Mouse (Mus musculus) adrenal gland, postnatal 25 days (tissue): Measurements from ENCODE around the gene Fgf4. TPM values are rescaled to one million over a fixed set of nuclear protein-coding genes. Genes with fewer than 3 reads are reported as not detected.
"Not testable (repeated sequence)": the region's sequence is repeated elsewhere in the genome, so short reads cannot be mapped to it uniquely, and the experiment has no call there.

Experiments
- DNase-seq: peaks from one replicate; pipeline ENCODE4 v3.0.0; 2021; ENCODE audit warnings: mixed read lengths
- total RNA-seq: library from RNA; stranded (reverse); gene quantifications from 2 replicates; pipeline ENCODE4 v1.2.3, GENCODE M21; 2021

Fgf4 gene
- total RNA-seq, 1 experiment from 2014 or later: not detected

DNA sequence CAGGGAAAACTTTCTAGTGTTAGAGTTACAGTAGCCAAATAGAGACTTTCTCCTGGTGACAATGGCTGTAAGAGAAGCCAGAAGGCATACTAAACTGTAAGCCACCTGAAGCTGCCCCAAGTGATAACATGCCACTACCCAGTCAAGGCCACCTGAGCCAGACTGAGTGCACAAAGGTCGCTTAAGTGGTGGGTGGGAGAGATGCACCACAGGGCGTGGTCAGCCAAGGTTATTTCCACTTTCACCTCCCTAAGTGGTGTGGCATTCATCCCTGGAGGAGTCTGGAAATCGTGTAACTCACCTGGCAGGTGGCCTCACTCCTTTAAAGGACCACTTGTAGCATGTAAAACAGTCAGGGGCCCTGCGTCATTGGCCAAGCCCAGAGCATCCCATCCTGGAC, 20.0 kb downstream of the Fgf4 start:
- DNase-seq: no peak

DNA sequence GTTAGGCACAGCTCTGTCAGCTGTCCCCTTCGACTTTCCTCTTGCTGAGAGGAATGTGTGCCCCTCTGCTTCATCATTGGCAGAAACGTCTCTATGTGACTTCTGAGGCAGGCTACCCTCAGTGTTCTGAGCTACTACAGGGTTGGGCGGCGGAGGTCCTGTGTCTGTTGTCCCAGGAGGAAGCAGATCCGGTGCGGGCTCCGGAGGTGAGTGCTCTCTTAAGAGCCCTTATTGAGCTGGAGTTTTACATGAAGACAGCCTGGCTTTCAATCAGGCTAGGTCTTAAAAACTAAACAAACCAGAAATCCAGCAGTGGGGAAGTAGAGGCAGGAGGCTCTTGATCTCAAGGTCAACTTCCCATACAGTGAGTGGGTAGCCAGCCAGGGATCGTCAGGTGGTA, 20.4 kb downstream of the Fgf4 start:
- DNase-seq: no peak

DNA sequence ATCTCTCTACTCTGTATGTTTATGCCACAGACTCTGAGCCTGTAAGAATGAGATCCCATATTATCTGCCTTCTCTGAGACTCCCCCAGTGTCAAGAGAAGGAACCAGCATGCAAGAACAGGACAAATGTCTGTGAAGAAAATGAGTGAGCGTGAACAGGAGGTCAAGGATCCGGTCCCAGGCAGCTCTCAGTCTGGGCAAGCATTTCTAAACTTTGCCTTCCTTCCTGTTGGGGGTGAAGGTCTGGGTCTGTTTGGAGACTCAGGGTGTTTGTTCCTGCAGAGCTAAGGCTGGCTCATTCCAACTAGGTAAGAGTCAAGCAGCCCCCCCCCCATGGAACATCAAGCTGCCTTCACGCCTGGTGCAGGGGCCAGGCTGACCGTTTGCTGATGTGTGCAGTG, 25.3 kb downstream of the Fgf4 start:
- DNase-seq: no peak

DNA sequence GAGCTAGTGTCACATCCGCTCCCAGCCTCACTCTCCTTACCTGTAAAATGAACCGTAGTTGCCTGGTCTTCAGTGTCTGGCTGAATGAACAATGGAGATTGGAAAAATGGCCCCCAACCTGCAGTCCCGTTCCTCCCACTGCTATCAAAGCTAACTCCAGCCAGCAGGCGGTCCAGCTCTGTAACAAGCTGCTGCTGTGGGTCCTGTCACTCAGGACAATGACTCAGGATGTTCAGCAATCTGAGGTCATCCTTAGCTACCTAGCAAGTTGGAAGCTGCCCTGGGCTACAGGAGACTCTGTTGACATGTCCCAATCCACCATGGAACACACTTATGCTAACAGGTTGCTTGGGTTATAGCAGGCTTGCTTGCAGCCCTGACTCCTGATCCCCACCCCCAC, 26.0 kb downstream of the Fgf4 start:
- DNase-seq: no peak

DNA sequence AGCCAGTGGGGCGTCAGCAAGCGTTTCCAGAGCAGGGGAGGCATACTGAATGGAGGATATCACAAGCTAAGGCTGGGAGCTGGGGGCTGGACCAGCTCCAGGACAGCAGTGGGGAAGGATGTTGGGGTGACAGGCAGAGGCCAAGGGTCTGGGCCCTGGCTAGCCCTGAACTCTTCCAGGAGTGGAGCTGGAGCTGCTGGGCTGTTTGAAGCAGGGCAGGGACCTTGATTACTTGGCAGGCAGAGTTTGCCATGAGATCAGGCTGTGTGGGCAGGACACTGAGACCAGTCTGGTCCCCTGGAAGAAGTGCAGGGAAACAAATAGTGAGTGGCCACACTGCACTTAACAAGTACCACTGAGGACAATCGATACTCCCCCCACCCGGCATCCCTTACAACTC, 27.1 kb downstream of the Fgf4 start:
- no peak for DNase-seq

DNA sequence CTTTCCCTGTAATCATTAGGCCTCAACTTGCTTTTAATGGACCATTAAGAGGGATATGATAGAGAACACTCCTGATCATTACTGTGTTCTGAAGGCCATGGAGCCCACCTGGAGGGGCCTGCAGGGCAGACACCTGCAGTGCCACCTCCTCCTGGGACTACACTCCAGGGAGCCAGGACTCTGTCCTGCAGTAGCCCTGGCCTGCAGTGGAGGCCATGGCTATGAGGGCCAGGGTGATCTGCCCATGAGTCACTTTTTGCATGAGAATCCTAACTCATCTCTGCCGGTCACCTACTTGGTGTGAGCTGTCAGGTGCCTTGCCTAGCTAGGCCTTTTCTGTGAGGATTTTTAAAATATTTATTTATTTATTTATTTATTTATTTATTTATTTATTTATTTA, 31.2 kb downstream of the Fgf4 start:
- no peak for DNase-seq

DNA sequence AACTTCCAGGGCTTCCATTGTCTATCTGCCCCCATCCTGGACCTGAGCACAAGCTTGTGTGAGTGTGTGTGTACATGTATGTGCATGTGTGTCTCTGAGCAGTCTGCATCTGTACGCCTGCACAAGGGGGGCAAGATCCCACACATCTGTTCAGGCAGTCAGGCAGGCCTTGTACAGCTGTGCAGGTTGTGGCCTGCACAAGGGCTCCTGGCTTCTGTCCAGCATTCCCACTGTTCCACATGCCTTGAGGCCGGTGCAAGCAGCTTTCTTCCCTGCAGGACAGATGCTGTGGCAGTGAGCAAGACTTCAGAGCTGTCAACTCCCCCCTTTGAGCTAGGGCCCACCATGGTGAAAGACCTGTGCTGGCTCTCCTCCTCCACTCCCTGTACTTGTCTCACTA, 35.9 kb downstream of the Fgf4 start:
- DNase-seq: no peak

DNA sequence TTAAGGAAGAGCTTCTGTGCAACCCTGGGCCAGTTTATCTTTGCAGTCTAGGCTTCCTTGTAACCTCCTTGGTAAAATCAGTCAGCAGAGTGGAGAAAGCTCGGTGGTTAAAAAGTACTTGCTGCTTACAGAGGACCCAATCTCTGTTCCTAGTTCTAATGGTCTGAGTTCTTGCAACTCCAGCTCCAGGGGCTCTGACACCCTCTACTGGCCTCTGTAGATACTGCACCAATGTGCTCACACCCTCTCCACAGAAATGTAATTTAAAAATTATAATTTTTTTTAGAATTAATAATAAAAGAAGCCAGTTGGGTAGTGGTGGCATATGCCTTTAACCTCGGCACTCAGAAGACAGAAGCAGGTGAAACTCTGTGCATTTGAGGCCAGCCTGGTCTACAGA, 40.5 kb downstream of the Fgf4 start:
- no peak for DNase-seq

DNA sequence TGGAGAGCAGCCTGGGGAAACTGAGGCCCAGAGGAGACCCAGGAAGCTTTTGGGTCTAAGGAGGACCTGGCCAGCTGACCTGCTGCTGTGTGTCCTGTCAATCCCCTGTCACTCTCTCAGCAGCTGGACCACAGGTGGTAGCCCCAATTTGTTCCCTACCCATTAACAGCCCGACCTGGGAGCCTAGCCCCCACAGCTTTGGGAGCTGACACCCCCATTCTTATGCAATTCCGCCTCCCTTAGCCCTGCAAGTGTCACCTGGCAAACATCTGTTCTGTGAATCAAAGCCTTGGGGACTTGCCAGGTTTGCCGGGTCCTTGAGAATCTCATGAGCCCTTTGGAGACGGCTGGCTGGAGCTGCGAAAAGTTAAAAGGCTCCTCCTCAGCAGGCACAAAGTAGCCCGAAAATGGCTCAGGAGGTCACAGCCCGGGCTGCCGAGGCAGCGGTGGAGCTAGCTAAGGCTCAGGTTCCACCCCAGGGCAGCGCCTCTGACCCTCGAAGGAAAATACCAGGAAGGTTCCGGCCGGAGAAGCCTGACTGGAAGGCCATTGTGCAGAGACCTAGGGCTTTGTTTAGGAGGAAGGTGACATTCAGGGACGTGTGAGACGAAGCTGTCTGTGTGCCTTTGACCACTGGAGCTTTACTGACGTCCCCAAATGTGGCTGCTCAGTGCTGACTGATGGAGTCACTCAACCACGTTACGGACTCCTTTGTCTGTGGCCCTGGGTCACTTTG, 41.6 kb downstream of the Fgf4 start:
- peak; percentile 64 for DNase-seq

DNA sequence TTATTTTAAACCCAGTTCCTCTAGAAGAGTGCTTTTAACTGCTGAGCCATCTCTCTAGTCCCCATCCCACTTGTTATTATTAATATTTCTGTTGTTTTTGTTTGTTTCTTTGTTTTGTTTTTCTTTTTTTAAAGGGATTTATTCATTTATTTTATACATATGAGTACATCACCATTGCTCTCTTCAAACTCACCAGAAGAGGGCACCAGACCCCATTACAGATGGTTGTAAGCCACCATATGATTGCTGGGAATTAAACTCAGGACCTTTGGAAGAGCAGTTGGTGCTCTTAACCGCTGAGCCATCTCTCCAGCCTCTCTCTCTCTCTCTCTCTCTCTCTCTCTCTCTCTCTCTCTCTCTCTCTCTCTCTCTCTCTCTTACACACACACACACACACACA, 43.5 kb downstream of the Fgf4 start:
- DNase-seq: not testable (repeated sequence)

DNA sequence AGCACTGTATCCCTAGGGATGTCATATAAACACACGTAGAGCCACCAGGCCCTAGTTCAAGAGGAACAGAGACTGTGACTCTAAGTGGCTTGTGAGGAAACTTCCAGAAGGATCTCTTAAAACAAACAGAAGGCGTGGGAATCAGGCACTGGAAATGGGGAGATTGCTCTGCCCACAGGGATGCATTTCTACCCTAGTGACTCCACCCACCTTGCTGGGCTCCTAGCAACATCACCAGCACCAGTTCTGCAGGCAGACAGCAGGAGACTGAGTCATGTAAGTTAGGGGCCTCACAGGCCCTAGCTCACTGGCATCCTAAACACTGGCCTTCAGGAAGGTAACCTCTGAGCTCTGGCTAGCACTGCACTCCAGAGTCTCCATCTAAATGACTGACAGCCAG, 44.7 kb downstream of the Fgf4 start:
- DNase-seq: no peak

DNA sequence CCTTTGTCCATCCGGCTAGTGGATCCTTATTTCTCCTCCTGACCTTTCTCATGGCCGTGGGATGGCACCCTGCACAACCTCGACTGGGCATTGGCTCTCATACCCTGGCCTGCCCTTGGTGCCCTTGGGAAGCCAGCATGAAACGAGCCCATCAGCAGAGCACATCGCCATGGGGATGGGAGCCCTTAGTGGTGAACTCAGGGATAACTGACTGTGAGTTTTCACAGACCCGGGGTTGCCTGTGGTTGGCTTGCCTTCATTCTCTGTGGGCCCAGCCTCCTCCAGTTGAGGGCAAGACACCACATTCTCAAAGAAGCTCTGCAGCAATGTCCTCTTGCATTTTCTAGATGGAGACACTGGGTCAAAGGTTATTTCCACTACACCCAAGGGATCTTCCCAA, 45.2 kb downstream of the Fgf4 start:
- DNase-seq: no peak

DNA sequence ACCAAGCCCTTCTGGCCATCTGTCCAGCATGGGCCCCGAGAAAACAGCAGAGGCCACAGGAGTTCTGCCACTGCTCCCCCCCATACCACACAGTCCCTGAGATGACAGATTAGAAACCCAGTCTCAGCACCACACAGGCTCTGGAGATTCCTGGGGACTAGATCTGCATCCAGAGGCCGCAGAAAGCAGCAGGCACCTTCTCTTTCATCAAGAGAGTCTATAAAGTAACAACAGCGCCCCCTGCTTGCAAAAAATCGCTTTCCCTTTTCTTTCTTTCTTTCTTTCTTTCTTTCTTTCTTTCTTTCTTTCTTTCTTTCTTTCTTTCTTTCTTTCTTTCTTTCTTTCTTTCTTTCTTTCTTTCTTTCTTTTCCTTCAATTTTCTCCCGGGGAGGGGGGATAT, 47.0 kb downstream of the Fgf4 start:
- DNase-seq: peak; percentile 37

DNA sequence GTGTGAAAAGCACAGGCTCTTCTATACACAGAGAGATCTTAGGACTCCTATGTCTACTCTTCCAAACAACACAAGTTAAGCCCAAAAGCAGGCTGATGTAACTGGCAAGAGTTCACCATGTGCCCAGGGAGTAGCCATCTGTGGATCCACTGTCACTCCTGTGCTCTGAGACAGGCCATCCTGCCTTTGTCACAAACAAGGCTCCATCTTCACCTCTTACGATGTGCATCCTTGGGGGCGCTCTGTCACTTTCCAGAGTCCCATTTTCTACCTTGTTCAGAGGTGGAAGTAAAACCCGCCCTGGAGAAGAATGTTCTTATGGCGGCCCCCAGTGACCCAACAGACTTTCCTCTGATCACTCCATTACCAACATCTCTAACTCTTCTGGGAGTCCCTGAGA, 47.5 kb downstream of the Fgf4 start:
- DNase-seq: no peak

DNA sequence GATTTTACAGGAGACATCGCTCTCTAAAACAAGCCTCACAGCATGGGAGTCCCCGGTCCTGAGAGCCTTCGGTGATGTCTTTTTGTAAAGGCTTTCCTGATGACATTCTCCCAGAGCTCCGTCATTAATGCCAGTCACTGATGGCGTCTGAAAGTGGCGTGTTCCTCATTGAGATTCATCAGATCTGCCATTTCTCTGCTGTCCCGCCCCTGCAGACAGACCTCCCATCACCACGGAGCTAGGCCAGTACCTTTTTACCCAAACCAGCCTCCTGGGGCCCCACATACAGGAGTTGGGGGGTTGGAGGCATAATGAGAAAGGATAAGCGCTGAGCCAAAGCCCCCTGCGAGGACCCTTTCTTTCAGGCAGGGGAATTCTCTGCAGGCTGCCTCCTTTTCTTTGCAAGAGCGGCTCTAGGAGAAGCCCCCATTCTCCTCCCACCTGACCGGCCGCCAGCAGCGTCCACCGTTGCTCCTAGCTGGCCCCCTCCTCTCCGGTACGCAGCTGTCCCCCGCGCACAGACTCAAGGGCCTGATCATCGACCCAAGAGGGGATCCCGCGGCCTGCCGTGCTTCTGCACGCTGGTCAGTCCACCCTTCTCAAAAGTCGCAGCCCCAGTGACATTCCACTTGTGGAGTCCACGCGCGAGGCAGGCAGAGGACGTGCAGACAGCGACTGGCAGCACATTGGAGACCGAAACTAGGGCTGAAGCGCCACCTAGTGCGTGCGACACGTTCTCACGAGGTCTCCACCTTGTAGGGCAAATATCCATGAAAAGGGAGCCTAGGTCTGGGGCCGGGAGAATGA, 48.3 kb downstream of the Fgf4 start:
- DNase-seq: peak; percentile 76

DNA sequence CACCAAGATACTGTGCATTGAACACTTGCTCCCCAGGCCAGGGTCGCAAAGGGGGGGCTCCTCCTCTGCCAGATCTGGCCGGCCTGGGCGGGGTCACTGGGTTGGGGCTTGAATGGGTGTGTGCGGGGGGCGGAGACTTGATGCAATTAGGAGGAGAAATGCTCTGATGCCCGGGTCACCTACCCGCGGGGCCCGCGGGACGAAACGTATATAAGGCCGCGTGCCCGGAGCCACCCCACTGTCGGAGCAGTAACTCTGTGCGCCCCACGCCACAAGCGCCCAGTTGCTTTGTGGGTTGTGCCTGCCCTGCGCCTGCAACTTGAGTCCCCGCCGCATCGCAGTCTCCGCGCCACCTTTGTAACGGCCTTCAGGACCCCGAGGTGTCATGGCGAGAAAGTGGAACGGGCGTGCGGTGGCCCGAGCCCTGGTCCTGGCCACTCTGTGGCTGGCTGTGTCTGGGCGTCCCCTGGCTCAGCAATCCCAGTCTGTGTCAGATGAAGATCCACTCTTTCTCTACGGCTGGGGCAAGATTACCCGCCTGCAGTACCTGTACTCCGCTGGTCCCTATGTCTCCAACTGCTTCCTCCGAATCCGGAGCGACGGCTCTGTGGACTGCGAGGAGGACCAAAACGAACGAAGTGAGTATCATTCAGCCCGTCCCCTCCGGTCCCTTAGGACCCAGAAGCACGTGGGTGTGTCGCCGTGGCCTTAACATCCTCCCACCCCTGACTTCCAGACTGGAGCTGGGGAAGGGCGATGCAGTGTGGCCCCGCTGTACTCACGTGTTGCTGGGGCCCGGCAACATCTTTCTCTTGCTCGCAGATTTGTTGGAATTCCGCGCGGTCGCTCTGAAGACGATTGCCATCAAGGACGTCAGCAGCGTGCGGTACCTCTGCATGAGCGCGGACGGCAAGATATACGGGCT, 49.4 kb downstream of the Fgf4 start, which contains the start of gene Fgf15:
Gene Fgf15 (plus strand): TSS at position 238 of the 925 bp plus-strand sequence.
- no peak for DNase-seq

DNA sequence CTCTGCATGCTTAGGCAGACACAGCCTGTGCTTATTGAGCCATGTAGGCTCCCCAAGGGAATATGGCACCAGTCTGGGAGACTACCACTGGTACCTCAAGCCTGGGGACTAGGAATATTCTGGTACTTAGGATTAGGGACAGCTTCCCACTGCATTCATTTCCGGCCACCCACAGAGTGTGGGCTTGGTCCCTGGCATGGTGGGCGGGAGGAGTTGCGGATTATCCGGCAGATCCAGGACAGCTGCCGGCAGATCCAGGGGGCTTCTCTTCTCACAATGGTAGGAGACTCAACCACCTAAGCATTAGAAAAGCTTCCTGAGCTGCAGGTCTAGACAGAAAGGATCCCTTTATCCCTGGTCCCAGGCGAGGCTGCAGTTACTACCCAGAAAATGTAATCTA, 51.3 kb downstream of the Fgf4 start:
- no peak for DNase-seq

DNA sequence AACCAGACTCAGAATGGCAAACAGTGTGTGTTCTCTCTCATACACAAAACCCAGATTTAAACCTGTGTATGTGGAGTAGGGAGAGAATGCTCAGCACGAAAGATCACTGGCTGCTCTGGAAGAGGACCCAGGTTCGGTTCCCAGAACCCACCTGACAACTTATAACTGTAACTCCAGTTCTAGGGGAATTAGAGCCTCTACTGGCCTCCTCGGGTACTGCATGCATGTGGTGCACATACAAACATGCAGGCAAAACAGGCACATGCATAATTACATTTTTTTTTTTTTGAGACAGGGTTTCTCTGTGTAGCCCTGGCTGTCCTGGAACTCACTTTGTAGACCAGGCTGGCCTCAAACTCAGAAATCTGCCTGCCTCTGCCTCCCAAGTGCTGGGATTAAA, 58.3 kb downstream of the Fgf4 start:
- not testable (repeated sequence) for DNase-seq

DNA sequence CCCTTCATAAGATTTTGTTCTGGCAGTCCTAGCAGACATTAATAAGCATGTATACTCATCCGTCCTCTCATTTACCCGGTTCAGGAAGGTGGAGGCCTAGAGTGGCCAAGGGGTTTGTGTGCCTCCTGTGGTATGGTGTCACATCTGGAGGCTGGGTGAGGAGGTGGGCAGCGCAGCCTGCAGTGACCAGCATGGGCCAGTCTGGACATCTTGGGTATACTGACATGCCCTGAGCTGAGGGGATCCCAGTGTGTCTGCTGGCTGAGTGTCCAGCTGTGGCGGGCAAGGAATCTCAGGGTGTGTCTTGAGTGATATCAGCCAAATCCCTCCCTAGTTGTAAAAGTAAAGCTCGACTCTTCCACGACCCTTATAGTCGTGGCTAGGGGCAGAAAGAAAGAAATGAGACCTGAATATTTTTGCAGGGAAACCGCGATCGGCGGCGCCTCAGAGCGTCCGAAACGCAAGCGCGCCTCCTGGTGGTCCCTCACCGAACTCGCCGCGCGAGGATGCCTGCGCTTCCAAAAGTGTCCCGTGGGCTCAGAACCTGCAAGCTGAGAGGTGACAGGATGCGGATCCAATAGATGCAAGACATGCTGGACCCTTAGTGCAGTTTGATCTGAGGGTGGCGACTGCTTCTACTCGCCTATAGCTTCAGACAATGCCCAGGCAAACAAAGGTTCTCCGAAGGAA, 59.7 kb downstream of the Fgf4 start:
- peak; percentile 63 for DNase-seq

DNA sequence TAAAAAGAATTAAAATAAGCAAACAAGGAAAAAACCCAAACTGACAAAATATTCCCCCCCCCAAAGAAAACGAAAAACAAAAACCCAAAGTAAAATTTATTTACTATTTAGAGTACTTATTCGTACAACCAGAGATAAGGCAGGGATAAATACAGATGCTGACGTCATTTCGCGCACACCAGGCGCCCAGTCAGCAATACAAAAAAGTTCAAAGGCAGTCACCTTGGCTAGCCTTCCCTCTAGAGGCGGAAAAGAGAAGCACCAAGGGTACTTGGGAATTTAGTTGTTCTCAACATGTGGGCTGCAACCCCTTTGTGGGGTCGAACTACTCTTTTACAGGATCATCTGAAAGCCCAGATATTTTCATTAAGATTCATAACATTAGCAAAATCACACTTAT, 60.6 kb downstream of the Fgf4 start:
- no peak for DNase-seq

DNA sequence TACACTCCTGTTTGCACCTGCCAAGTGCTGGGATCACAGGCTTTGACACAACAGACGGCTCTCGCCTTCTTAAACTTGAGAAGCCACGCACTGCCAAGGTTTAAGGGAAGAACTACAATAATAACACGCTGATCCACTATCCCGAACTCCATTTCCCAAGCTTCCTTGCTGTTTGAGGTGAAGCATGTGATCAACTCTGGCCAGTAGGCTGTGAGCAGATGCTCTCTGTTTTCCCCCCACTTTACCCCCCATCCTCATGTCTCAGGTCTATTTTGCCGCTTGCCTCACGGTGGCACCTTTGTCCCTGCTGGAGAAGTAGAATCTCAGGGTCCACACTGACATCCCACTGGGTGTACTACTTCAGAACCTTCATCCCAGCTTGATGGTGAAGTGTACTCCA, 61.5 kb downstream of the Fgf4 start:
- DNase-seq: no peak

DNA sequence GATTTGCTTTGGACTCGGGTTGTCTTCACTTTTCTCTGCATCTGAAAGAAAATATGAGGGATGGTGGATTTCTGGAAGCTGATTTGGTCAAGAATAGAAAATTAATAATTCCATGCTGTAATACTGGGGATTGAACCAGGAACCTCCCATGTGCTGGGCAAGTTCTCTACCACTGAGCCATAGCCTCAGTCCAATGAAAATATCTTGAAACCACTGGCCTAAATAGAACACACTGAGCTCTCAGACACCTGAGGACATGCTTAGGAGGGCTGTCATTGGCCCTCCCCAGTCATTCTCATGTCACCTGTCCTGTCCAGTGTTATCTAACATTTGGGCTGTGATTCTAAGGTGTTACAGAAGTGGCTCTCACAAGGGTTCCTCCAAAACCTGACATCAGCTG, 64.0 kb downstream of the Fgf4 start:
- DNase-seq: no peak
